Mouse (Mus musculus) kidney, postnatal 0 days (tissue): ENCODE measurements around the gene Cbx5. TPM values are rescaled to one million over a fixed set of nuclear protein-coding genes. Genes with fewer than 3 reads are reported as not detected.
"Not testable (repeated sequence)": the region's sequence is repeated elsewhere in the genome, so short reads cannot be mapped to it uniquely, and the experiment has no call there.

Source experiments
- ATAC-seq: fragments of 200-750 bp; cut with Nextera tagmentation; replicated peaks from 2 replicates; pipeline ENCODE4 v1.8.0; 2017; ENCODE audit warnings: low read depth, moderate number of reproducible peaks, moderate TSS enrichment, moderate library complexity; ENCODE audit not compliant: low FRiP score
- DNase-seq: peaks from one replicate; pipeline ENCODE4 v3.0.0-alpha.2; 2016; ENCODE audit warnings: low spot score
- H3K27ac ChIP-seq: fragments of 300-500 bp; sonication (generic); 2 replicates; pipeline ENCODE4 v1.5.1; 2014; ENCODE audit warnings: mild to moderate bottlenecking
- H3K27me3 ChIP-seq: fragments of 300-500 bp; sonication (generic); 2 replicates; pipeline ENCODE4 v1.6.1; 2014; ENCODE audit warnings: low read length, mixed read lengths; ENCODE audit not compliant: insufficient read depth
- H3K36me3 ChIP-seq: fragments of 300-500 bp; sonication (generic); 2 replicates; pipeline ENCODE4 v1.6.1; 2014; ENCODE audit warnings: low read length, mixed read lengths; ENCODE audit not compliant: insufficient read depth
- H3K4me1 ChIP-seq: fragments of 300-500 bp; sonication (generic); replicated peaks from 2 replicates; pipeline ENCODE4 v1.6.1; 2014; ENCODE audit warnings: antibody characterized with exemption, low read length, mixed read lengths; ENCODE audit not compliant: insufficient read depth
- H3K4me2 ChIP-seq: fragments of 300-500 bp; sonication (generic); 2 replicates; pipeline ENCODE4 v1.6.1; 2014; ENCODE audit warnings: mild to moderate bottlenecking, low read length, moderate library complexity, mixed read lengths
- H3K4me3 ChIP-seq: fragments of 300-500 bp; sonication (generic); replicated peaks from 2 replicates; pipeline ENCODE4 v1.5.1; 2014; ENCODE audit warnings: low read depth, low read length
- H3K9ac ChIP-seq: fragments of 300-500 bp; sonication (generic); 2 replicates; pipeline ENCODE4 v1.6.1; 2014; ENCODE audit warnings: low read depth, low read length
- H3K9me3 ChIP-seq: fragments of 300-500 bp; sonication (generic); replicated peaks from 2 replicates; pipeline ENCODE4 v1.6.1; 2016; ENCODE audit warnings: low read length, inconsistent platforms, mixed read lengths
- CTCF ChIP-seq: IDR thresholded peaks from 2 replicates; pipeline ENCODE4 v1.5.1; 2016; ENCODE audit warnings: antibody characterized with exemption, low read depth, mild to moderate bottlenecking, moderate library complexity
- WGBS: fragments of 180-500 bp; shearing (Covaris S2); extraction: QIAGEN DNeasy Blood & Tissue Kit; methylation state at CpG from one replicate; pipeline ENCODE4 v1.1.7; 2014; 5-methylcytosine and 5-hydroxymethylcytosine counted together
- polyA plus RNA-seq: library from polyadenylated mRNA; unstranded; fragments of >200 nt; fragmentation: Nextera tagmentation; extraction: Ambion mirVana; gene quantifications from 2 replicates; pipeline ENCODE4 v1.2.1, GENCODE M21; 2015

The Cbx5 gene
- polyA plus RNA-seq, 1 experiment from 2014 or later, result 62.0 TPM

GRCm38 (mm10) chr15:103247078-103247781 is 7.6 kb upstream of the Cbx5 start:
- no peak for TF ChIP-seq CTCF
- H3K36me3 ChIP-seq, result peaks cover 52% of the 10 kb centered on the region
- no peaks in the 10 kb centered on the region for H3K9me3 ChIP-seq
- H3K4me2 ChIP-seq, result no peak overlapping the region
- H3K4me3 ChIP-seq, result no peak overlapping the region
- H3K27me3 ChIP-seq, result no peaks in the 10 kb centered on the region
- H3K9ac ChIP-seq, result no peak overlapping the region
- WGBS, result 87% methylated on average over 9 of the region's 9 CpGs
- no peak overlapping the region for H3K27ac ChIP-seq
- H3K4me1 ChIP-seq, result peaks cover 10% of the 10 kb centered on the region
- no peak for DNase-seq
- ATAC-seq, result no peak

GRCm38 (mm10) chr15:103245616-103246015 is 6.0 kb upstream of the Cbx5 start:
- no peaks in the 10 kb centered on the region for H3K27me3 ChIP-seq
- WGBS, result 78% methylated on average over 6 of the region's 6 CpGs

DNA sequence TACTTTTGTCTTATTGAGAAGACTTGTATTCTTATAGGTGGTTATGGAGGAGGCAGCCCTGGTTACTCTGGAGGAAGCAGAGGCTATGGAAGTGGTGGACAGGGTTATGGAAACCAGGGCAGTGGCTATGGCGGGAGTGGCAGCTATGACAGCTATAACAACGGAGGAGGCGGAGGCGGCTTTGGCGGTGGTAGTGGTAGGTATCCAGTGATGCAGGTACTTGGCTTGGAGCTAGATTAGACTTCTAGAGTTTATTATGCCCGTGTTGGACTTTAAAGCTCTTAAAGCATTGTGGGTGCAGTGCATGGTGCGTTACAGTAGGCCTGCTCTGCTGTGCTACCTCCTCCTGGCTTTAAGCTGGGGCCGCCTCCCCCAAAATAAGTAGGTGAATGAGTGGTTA is 3.3 kb upstream of the Cbx5 start:
- Histone ChIP-seq H3K9me3 (no peaks in the 10 kb centered on the region), H3K27ac (no peak overlapping the region), H3K4me2 (peak overlapping the region; percentile 73), H3K36me3 (peaks cover 44% of the 10 kb centered on the region), H3K27me3 (no peaks in the 10 kb centered on the region), H3K4me3 (peak overlapping the region; percentile 67), H3K4me1 (peaks cover 12% of the 10 kb centered on the region), H3K9ac (peak overlapping the region; percentile 23; the same call in 1 of the 2 replicates)
- DNase-seq (no peak), ATAC-seq (no peak)
- no peak for TF ChIP-seq CTCF
- WGBS, result 35% methylated on average over 8 of the region's 8 CpGs

More at GRCm38 (mm10) chr15:103245616-103246015, 6.0 kb upstream of the Cbx5 start:
- H3K9ac ChIP-seq, result no peak overlapping the region
- peaks cover 54% of the 10 kb centered on the region for H3K36me3 ChIP-seq
- H3K4me3 ChIP-seq, result no peak overlapping the region
- no peak for DNase-seq
- TF ChIP-seq CTCF, result no peak
- ATAC-seq, result no peak
- no peak overlapping the region for H3K4me2 ChIP-seq
- peaks cover 10% of the 10 kb centered on the region for H3K4me1 ChIP-seq
- H3K9me3 ChIP-seq, result no peaks in the 10 kb centered on the region
- no peak overlapping the region for H3K27ac ChIP-seq

DNA sequence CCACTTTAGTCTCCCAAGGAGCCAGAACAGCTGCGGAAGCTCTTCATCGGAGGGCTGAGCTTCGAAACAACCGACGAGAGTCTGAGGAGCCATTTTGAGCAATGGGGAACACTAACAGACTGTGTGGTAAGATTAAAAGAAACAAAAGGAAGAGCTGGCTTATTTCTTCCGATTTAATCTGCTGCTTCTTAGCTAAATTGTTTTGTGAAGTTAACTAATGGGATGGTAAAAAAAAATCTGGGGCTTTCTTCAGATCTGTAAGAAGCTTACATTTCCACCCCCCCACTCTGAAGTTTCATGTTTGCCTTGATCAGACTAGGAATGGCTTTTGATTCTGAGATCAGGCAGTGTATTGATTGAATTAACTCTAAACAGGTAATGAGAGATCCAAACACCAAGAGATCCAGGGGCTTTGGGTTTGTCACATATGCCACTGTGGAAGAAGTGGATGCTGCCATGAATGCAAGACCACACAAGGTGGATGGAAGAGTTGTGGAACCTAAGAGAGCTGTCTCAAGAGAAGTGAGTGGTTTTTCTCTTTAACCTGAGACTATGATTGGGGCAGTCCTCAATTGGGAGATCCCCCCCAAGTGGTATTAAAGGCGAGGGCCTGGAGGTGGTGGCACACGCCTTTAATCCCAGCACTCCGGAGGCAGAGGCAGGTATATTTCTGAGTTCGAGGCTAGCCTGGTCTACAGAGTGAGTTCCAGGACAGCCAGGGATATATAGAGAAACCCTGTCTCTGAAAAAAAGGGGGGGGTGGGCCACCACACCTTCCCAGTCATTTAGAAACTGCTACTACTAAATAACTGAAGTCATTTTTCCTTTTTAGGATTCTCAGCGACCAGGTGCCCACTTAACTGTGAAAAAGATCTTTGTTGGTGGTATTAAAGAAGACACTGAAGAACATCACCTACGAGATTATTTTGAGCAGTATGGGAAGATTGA is 1.7 kb upstream of the Cbx5 start:
- not testable (repeated sequence) for ATAC-seq, H3K9me3 ChIP-seq, DNase-seq, H3K27me3 ChIP-seq
- H3K27ac ChIP-seq, result peak overlapping the region; percentile 94
- H3K36me3 ChIP-seq, result peaks cover 29% of the 10 kb centered on the region
- peak overlapping the region; percentile 73 for H3K4me2 ChIP-seq
- 2% methylated on average over 12 of the region's 12 CpGs for WGBS
- H3K4me1 ChIP-seq, result peaks cover 12% of the 10 kb centered on the region
- peak overlapping the region; percentile 67 for H3K4me3 ChIP-seq
- H3K9ac ChIP-seq, result peak overlapping the region; percentile 80

GRCm38 (mm10) chr15:103240160-103241028 is 778 bp upstream of the Cbx5 start, which contains the start of gene Hnrnpa1:
Hnrnpa1 (plus strand) TSS chr15:103240432.
- DNase-seq, result peak; percentile 100
- peak within 1 kb of the TSS; percentile 80 for H3K9ac ChIP-seq
- H3K4me1 ChIP-seq, result peaks cover 12% of the 10 kb centered on the region
- no peak for TF ChIP-seq CTCF
- WGBS, result under 1% methylated on average over 47 of the region's 47 CpGs
- H3K4me3 ChIP-seq, result peak within 1 kb of the TSS; percentile 67
- H3K36me3 ChIP-seq, result peaks cover 22% of the 10 kb centered on the region
- H3K27ac ChIP-seq, result peak within 1 kb of the TSS; percentile 94
- H3K4me2 ChIP-seq, result peak within 1 kb of the TSS; percentile 73
- no peaks in the 10 kb centered on the region for H3K27me3 ChIP-seq
- ATAC-seq, result peak; percentile 92
- H3K9me3 ChIP-seq, result no peaks in the 10 kb centered on the region
